Mouse (Mus musculus) T-helper 17 cell (primary cell): Measurements from ENCODE around the gene Rpsa.

Experiments used
- in situ Hi-C, 2 experiments: fragments of 300-600 bp; cut with MboI, MseI; formaldehyde crosslinking; loops; 1 replicate in 1 of 2; 2 replicates in 1 of 2; pipeline ENCODE4 v1.15.1; 2025; ENCODE audit warnings: high pct_unique_total_duplicates in 2 of 2

Rpsa gene

GRCm38 (mm10) chr9:120111156-120111945 is 16.1 kb upstream of the Rpsa start:
- in situ Hi-C loops, result no loop called here

- in situ Hi-C loops, result no loop called here
Observed at GRCm38 (mm10) chr9:120112472-120112871, 15.0 kb upstream of the Rpsa start.

GRCm38 (mm10) chr9:120113456-120113855 is 14.0 kb upstream of the Rpsa start:
- in situ Hi-C loops, result no loop called here

DNA sequence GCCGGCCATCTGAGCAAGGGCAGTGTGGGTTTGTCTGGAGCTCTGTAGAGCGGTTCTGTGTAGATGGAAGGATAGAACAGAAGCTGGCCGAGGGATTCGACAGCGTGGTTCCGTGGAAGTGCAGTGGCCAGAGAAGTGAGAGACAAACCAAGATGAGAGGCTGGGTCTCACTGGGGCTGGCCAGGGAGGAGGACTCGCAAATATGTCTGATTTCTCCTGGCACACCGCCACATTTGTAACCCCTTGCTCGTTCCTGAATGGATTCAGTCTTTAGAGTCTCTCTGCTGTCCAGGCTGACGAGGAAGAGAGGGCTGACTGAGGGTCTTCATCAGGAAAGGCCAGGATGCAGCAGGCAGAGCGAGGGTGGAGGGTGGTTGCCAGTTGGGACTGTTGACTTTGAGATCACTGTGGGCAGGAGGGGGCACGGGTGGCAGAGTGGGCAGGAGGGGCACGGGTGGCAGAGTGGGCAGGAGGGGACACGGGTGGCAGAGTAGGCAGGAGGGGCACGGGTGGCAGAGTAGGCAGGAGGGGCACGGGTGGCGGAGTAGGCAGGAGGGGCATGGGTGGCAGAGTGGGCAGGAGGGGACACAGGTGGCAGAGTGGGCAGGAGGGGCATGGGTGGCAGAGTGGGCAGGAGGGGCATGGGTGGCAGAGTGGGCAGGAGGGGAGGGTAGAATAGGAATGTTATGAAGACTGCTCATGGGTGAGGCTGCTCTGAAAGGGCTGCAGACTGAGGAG is 13.3 kb upstream of the Rpsa start:
- in situ Hi-C loops, result no loop called here

GRCm38 (mm10) chr9:120114789-120115151 is 12.7 kb upstream of the Rpsa start:
- in situ Hi-C loops, result no loop called here

DNA sequence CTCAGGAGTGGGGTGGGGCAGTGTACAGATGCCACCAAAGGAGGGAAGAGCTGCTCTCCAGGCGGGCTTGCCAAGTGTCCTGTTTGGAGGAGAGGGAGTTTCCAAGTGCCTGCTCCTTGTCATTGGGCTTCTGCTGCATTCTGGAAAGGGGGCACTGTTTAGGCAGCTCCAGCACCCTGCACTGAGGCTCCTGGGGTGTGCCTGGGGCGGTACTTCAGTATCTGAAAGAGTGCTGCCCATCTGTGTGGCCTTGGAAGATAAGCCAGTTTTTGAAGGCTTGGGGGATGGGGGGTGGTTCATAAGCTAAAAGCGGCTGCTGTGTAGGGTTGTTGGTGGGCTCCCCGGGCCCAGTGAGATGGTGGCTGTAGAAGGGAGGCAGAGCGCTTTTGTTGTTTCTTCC is 11.9 kb upstream of the Rpsa start:
- in situ Hi-C loops, result no loop called here

DNA sequence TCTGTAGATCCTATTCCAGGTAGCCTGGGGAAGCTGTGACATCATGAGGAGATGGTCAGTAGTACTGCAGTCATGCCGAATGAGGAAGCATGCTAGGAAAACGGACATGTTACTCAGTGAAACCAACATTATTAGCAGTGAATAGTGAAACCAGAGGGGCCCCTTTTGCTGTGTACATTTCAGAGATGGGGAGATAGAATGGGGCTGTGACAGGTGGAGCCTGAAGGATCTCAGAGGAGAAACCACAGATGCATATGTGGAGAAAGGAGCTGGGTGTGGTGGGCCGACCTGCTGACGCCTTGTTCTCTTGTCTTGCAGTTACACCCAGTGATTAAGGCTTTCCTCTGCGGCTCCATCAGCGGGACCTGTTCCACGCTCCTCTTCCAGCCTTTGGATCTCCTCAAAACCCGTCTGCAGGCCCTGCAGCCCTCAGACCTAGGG is 11.3 kb upstream of the Rpsa start:
- in situ Hi-C loops, result no loop called here

GRCm38 (mm10) chr9:120118212-120118611 is 9.3 kb upstream of the Rpsa start:
- in situ Hi-C loops, result no loop called here

DNA sequence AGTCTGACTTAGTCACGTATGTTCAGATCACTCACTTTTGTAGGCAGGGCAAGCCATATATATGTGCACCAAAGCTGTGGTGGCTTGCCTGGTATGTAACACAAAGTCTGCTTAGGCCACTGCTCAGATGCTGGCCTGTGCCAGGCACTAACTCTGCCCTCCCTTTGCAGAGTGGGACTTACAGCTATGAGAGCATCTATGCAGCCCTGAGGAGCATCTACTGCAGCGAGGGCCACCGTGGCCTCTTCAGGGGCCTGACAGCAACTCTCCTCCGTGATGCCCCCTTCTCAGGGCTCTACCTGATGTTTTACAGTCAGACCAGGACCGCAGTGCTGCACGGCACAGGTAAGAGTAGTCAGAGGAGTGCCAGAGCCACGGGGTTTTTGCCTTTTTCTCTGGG is 7.0 kb upstream of the Rpsa start:
- in situ Hi-C loops, result loop anchor here in 1 of 2 experiments (10.0 kb wide), 1 partner anchor 796 kb away; the partner anchor contains the start of gene Oxsr1

DNA sequence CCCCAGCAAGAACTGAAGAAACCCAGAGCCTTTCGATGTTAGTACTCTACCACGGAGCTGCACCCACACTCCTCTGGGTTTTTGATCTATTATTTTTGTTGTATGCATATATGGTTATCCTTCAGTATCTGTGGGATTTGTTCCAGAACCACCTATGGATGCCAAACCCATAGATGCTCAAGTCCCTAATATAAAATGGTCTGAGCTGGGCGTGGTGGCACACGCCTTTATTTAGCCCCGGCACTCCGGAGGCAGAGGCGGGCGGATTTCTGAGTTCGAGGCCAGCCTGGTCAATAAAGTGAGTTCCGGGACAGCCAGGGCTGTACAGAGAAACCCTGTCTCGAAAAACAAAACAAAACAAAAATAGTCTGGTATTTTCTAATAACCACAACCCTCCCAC is 621 bp upstream of the Rpsa start:
- in situ Hi-C loops, result loop anchor here (10.0 to 25.0 kb wide), 2 partner anchors 802 to 865 kb away; partner anchors contain the start of gene Oxsr1 (in 1 of the 2)

DNA sequence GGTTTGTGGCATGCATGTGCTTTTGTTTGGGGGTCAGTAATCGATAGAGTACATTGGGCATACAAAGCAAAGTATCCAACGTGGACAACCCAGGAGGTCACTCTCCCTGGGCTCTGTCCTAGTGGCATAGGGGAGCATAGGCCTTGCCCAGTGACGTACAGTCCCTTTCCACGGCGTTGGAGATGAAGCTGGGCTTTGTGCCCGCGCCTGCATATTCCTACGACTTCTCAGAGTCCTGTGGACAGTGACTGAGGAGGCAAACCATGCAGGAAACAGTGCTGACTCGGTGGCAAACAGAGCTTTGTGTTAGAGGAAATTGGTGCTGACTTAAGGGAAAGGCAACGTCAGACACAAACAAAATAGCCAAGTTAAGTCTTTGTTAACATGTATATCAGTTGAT is 1.8 kb downstream of the Rpsa start:
- in situ Hi-C loops, result loop anchor here (10.0 to 25.0 kb wide), 2 partner anchors 804 to 867 kb away; partner anchors contain the start of gene Oxsr1 (in 1 of the 2)

GRCm38 (mm10) chr9:120131784-120132288 is 4.3 kb downstream of the Rpsa start:
- in situ Hi-C loops, result loop anchor here in 1 of 2 experiments (25.0 kb wide), 1 partner anchor 870 kb away; no protein-coding TSS in a partner anchor

- in situ Hi-C loops, result loop anchor here in 1 of 2 experiments (25.0 kb wide), 1 partner anchor 871 kb away; no protein-coding TSS in a partner anchor
Observed at GRCm38 (mm10) chr9:120132980-120133754, 5.7 kb downstream of the Rpsa start.

GRCm38 (mm10) chr9:120133755-120134475 is 6.4 kb downstream of the Rpsa start:
- in situ Hi-C loops, result loop anchor here in 1 of 2 experiments (25.0 kb wide), 1 partner anchor 872 kb away; no protein-coding TSS in a partner anchor

- in situ Hi-C loops, result loop anchor here (5.0 to 25.0 kb wide), 2 partner anchors 38 to 872 kb away; no protein-coding TSS in a partner anchor
Observed at GRCm38 (mm10) chr9:120134529-120135160, 7.2 kb downstream of the Rpsa start.

DNA sequence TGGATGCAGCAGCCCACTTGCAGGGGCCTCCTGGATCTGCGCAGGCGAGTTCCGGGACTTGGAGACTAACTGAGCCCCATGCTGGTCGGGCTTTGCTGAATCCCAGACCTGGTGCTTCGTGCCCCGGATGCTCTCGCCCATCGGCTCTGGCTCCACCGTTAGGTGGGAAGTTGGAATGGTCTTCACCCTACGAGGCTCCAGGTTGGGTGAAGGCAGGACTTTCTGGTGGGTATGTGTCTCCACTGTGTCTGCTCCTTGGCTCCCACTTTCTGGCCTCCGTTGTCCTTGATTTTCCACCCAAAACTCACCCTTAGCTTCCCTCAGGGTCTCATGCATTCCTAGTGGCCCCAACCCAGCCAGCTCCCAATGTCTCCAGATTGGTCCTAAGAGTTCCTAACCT is 8.0 kb downstream of the Rpsa start:
- in situ Hi-C loops, result loop anchor here (5.0 to 25.0 kb wide), 2 partner anchors 37 to 873 kb away; no protein-coding TSS in a partner anchor

GRCm38 (mm10) chr9:120140652-120141051 is 13.2 kb downstream of the Rpsa start:
- in situ Hi-C loops, result loop anchor here in 1 of 2 experiments (5.0 to 25.0 kb wide), 2 partner anchors 52 to 878 kb away; no protein-coding TSS in a partner anchor

DNA sequence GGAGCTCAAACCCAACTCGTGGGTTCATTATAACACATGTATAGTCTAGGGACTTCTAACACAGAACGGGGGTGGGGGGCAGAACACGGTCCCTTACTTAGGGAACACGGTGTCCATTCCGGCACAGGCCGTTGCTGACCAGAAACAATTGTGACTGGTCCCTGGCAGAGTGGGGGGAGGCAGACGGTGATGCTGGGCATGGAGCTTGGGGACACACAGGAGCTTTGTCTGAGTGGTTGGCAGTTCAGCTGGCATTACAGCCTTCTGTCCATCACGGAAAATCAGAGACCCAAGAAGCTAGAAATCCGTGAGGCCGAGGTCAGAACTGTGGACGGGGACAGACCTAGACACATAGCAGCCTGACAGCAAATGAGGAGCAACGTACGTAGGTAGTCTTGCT is 17.0 kb downstream of the Rpsa start:
- in situ Hi-C loops, result loop anchor here in 1 of 2 experiments (5.0 to 25.0 kb wide), 2 partner anchors 48 to 882 kb away; no protein-coding TSS in a partner anchor

DNA sequence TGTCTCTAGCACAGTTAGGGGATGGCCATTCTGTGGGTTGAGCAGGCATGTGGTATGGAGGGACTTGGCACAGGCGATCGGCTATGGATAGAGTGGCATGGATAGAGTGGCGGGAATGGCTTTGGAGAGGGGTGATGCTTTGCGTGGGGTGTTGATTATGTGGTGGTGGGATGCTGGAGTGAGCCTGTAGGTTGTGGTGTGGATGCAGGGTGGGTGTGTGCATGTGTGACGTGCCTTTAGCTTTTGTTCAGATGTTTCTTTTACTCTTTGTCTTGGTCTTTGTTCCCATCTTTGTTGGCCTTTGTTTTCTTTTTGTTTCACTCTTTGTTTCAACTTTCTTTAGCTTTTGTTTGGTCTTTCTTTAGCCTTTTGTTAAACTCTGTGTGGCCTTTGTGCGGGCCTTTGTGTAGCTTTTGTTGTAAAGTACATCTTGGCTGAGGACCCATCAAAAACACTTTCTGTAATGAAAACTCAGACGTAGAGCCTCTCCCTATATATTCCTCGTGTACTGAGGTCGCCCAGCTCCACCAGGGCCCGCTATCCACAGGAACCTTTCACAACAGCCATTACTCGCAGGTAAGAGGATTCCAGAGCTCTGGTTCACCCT is 21.8 kb downstream of the Rpsa start, which contains the start of gene Mobp:
Mobp (plus strand) TSS at position 486 of the 607 bp plus-strand sequence.
- in situ Hi-C loops, result loop anchor here in 1 of 2 experiments (25.0 kb wide), 1 partner anchor 887 kb away; no protein-coding TSS in a partner anchor
